In genomic region chr12:25615377-25615776, GRCm38 (mm10) we compare ENCODE assay signal across 14 mouse cellular contexts.
"Had no signal": no experiment of that assay in that cellular context is flagged by ENCODE, and none has a peak within 500 bp of the region (broad histone marks: within the 10 kb centered on the region; RNA-seq: fewer than 3 reads in every experiment).

No protein-coding gene starts in this region.

- H3K27me3 ChIP-seq: intestine, embryonic 15.5 days; kidney, embryonic 15.5 days; limb, embryonic 13.5 days; midbrain, embryonic 12.5 days; neural tube, embryonic 13.5 days; stomach, embryonic 15.5 days had no signal

- DNase-seq: kidney, adult 18-20 months; kidney, postnatal 14 days; left cerebral cortex, postnatal 4 days; lung, adult 18-20 months; retina, postnatal 1 day; spleen, adult 18-20 months; thymus, postnatal 36 days had no signal

- H3K4me1 ChIP-seq: intestine, embryonic 15.5 days; kidney, embryonic 15.5 days; midbrain, embryonic 12.5 days; stomach, embryonic 15.5 days had no signal

- H3K36me3 ChIP-seq: intestine, embryonic 15.5 days; kidney, embryonic 15.5 days; limb, embryonic 13.5 days; midbrain, embryonic 12.5 days; neural tube, embryonic 13.5 days; stomach, embryonic 15.5 days had no signal

- H3K4me3 ChIP-seq: intestine, embryonic 15.5 days; kidney, embryonic 15.5 days; limb, embryonic 13.5 days; midbrain, embryonic 12.5 days; neural tube, embryonic 13.5 days; stomach, embryonic 15.5 days had no signal

- H3K27ac ChIP-seq: intestine, embryonic 15.5 days; kidney, embryonic 15.5 days; limb, embryonic 13.5 days; liver, embryonic 14.5 days; midbrain, embryonic 12.5 days; neural tube, embryonic 13.5 days; stomach, embryonic 15.5 days had no signal
